In genomic region chr7:134320979-134321378, GRCm38 (mm10) we compare ENCODE assay signal across 15 mouse cellular contexts.
DNase-seq lines count a peak whose midpoint lies in the region; ATAC-seq and TF ChIP-seq lines count a peak whose summit lies in the region.
"Had no signal": no experiment of that assay in that cellular context is flagged by ENCODE, and none has a peak within 500 bp of the region (broad histone marks: within the 10 kb centered on the region; RNA-seq: fewer than 3 reads in every experiment).

No protein-coding gene starts in this region.

- peak; percentile 64 for DNase-seq in forebrain, embryonic 14.5 days (ENCODE audit: low spot score)
- peak in 1 of 2 experiments; percentile 24 for DNase-seq in layer of hippocampus, adult 2 months (ENCODE audit: low spot score in 2 of 2)
- DNase-seq in layer of hippocampus, postnatal 25 days (ENCODE audit: extremely low spot score in 1 of 2, low spot score in 1 of 2) = no peak
- DNase-seq in MN1 (ENCODE audit: low spot score) = peak; percentile 7
- DNase-seq in yolk sac, embryonic 10.5 days (ENCODE audit: low spot score) = no peak
- no peak for DNase-seq in lung, postnatal 25 days (ENCODE audit: low spot score)
- DNase-seq: kidney, postnatal 25 days; lung, adult 18-20 months had no signal

- ATAC-seq in forebrain, embryonic 14.5 days = no peak
- no peak for ATAC-seq in forebrain, embryonic 13.5 days
- ATAC-seq in embryonic facial prominence, embryonic 15.5 days (ENCODE audit: insufficient number of reproducible peaks, low FRiP score, low TSS enrichment, low read depth) = no peak
- ATAC-seq: hindbrain, embryonic 16.5 days had no signal

- H3K4me1 ChIP-seq in forebrain, embryonic 14.5 days (ENCODE audit: control insufficient read depth, insufficient read depth, low read length) = peaks cover 3% of the 10 kb centered on the region; the same call in 1 of the 2 replicates
- H3K4me1 ChIP-seq in forebrain, embryonic 13.5 days = no peaks in the 10 kb centered on the region
- H3K4me1 ChIP-seq in embryonic facial prominence, embryonic 15.5 days = peaks cover 10% of the 10 kb centered on the region
- H3K4me1 ChIP-seq: embryonic facial prominence, embryonic 12.5 days; heart, embryonic 13.5 days; limb, embryonic 12.5 days; neural tube, embryonic 12.5 days had no signal

- H3K27me3 ChIP-seq in forebrain, embryonic 14.5 days (replicated peaks; ENCODE audit: control insufficient read depth, insufficient read depth, low read length) = no peaks in the 10 kb centered on the region
- H3K27me3 ChIP-seq in forebrain, embryonic 13.5 days = no peaks in the 10 kb centered on the region
- H3K27me3 ChIP-seq in embryonic facial prominence, embryonic 15.5 days = no peaks in the 10 kb centered on the region
- H3K27me3 ChIP-seq: embryonic facial prominence, embryonic 12.5 days; heart, embryonic 13.5 days; limb, embryonic 12.5 days; neural tube, embryonic 12.5 days had no signal

- WGBS in forebrain, embryonic 14.5 days = 24% methylated on average over 10 of the region's 10 CpGs
- WGBS in forebrain, embryonic 13.5 days = 30% methylated on average over 10 of the region's 10 CpGs
- WGBS in embryonic facial prominence, embryonic 15.5 days = 27% methylated on average over 10 of the region's 10 CpGs

- H3K9me3 ChIP-seq in forebrain, embryonic 14.5 days (replicated peaks; ENCODE audit: control insufficient read depth, low read length) = no peaks in the 10 kb centered on the region
- no peaks in the 10 kb centered on the region for H3K9me3 ChIP-seq in forebrain, embryonic 13.5 days (replicated peaks)
- no peaks in the 10 kb centered on the region for H3K9me3 ChIP-seq in embryonic facial prominence, embryonic 15.5 days (replicated peaks)
- H3K9me3 ChIP-seq: embryonic facial prominence, embryonic 12.5 days; heart, embryonic 13.5 days; limb, embryonic 12.5 days; neural tube, embryonic 12.5 days had no signal

- H3K36me3 ChIP-seq in forebrain, embryonic 14.5 days (ENCODE audit: control insufficient read depth, insufficient read depth, low read length) = no peaks in the 10 kb centered on the region
- no peaks in the 10 kb centered on the region for H3K36me3 ChIP-seq in forebrain, embryonic 13.5 days (ENCODE audit: poor library complexity, severe bottlenecking)
- H3K36me3 ChIP-seq in embryonic facial prominence, embryonic 15.5 days = no peaks in the 10 kb centered on the region
- H3K36me3 ChIP-seq: embryonic facial prominence, embryonic 12.5 days; heart, embryonic 13.5 days; limb, embryonic 12.5 days; neural tube, embryonic 12.5 days had no signal

- H3K9ac ChIP-seq in forebrain, embryonic 14.5 days (ENCODE audit: low read length) = no peak overlapping the region
- no peak overlapping the region for H3K9ac ChIP-seq in forebrain, embryonic 13.5 days
- no peak overlapping the region for H3K9ac ChIP-seq in embryonic facial prominence, embryonic 15.5 days
- H3K9ac ChIP-seq: embryonic facial prominence, embryonic 12.5 days; heart, embryonic 13.5 days; limb, embryonic 12.5 days; neural tube, embryonic 12.5 days had no signal

- H3K4me2 ChIP-seq in forebrain, embryonic 14.5 days (ENCODE audit: low read length) = no peak overlapping the region
- no peak overlapping the region for H3K4me2 ChIP-seq in forebrain, embryonic 13.5 days
- no peak overlapping the region for H3K4me2 ChIP-seq in embryonic facial prominence, embryonic 15.5 days (replicated peaks)
- H3K4me2 ChIP-seq: embryonic facial prominence, embryonic 12.5 days; heart, embryonic 13.5 days; limb, embryonic 12.5 days; neural tube, embryonic 12.5 days had no signal

- peak; percentile 64 for TF ChIP-seq CTCF in layer of hippocampus, adult 2 months (conservative IDR thresholded peaks at IDR 0.05)

- H3K4me3 ChIP-seq in forebrain, embryonic 14.5 days (ENCODE audit: low read depth, low read length) = no peak overlapping the region
- H3K4me3 ChIP-seq in forebrain, embryonic 13.5 days = no peak overlapping the region
- H3K4me3 ChIP-seq in layer of hippocampus, adult 2 months = no peak overlapping the region
- no peak overlapping the region for H3K4me3 ChIP-seq in embryonic facial prominence, embryonic 15.5 days (replicated peaks)
- H3K4me3 ChIP-seq: embryonic facial prominence, embryonic 12.5 days; heart, embryonic 13.5 days; limb, embryonic 12.5 days; neural tube, embryonic 12.5 days had no signal

- H3K27ac ChIP-seq in forebrain, embryonic 14.5 days (ENCODE audit: low read depth, low read length) = no peak overlapping the region
- H3K27ac ChIP-seq in forebrain, embryonic 13.5 days = no peak overlapping the region
- H3K27ac ChIP-seq in layer of hippocampus, adult 2 months = no peak overlapping the region
- H3K27ac ChIP-seq in embryonic facial prominence, embryonic 15.5 days (replicated peaks) = 0 out of 2 replicates have a peak overlapping the region, but pooled peaks have one; percentile 7
- H3K27ac ChIP-seq: embryonic facial prominence, embryonic 12.5 days; heart, embryonic 13.5 days; limb, embryonic 12.5 days; neural tube, embryonic 12.5 days had no signal

Comparison
In these comparisons a context has a peak if more than half of its experiments do, and no peak if none do; other contexts are left out.
1. DNase-seq: peak in forebrain, embryonic 14.5 days (single experiment) and MN1 (single experiment); none in layer of hippocampus, postnatal 25 days (0 of 2), yolk sac, embryonic 10.5 days (single experiment) and lung, postnatal 25 days (single experiment).